Mouse (Mus musculus): ENCODE data around the gene 4930558K02Rik.

Gene 4930558K02Rik

DNA sequence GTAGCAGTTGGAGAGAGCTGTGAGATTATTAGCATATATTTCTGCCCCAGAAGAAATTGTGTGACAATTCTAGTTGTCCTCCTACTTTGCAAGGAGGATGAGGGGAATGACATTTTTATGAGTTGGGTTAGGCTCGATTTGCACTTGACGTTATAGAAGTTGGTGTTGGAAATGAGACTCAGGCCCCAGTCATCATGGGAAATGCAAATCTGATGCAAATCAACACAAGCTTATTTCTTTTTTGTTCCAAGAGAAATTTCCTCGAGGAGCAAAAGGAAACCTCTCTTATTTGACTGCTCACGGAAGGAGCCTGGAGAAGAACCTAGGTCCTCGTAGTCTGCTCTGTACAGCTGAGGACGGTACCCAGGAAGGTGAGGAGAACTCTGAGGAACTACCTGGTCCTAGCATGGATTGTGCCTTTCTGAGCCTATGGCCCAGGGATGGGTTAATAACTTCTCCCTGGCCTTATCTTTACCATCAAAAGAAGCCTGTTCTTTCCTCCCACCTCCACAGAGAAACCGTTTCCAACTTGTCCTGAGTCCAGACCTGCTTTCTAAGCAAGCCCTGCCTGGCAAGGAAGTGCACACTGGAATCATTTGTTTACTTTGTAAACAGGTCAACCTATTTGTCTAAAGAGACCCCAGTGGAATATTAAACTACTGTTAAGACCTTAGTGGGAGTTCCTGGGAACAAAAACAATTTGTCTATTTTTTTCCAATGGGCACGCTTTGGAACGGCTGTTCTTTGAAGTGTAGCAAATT lies 76.6 kb downstream of the 4930558K02Rik start:
- DNase-seq (ENCODE audit: extremely low read depth, low read depth) = no peak

- no peak for DNase-seq (ENCODE audit: extremely low read depth, low read depth)
These were observed 79.3 kb downstream of the 4930558K02Rik start for GRCm38 (mm10) chr1:161900129-161900528.

DNA sequence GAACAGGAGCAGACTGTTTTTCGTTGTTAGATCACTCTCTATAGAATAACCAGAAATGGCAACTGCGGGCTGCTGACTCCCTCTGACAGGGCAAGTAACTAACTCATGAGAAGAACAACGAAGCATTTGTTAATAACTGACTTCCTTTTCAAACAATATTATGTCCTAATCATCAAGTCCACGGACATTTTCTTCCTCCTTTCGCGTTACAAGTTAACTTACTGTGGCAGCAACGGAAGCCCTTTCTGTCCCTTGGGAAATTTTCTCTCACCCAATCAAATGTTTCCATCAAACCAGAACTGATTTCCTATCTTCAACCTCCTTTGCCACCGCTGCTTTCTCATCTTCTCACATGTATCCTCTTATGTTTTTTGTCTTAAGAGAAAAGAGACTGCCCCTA lies 82.2 kb downstream of the 4930558K02Rik start:
- DNase-seq (ENCODE audit: extremely low read depth, low read depth) = no peak

DNA sequence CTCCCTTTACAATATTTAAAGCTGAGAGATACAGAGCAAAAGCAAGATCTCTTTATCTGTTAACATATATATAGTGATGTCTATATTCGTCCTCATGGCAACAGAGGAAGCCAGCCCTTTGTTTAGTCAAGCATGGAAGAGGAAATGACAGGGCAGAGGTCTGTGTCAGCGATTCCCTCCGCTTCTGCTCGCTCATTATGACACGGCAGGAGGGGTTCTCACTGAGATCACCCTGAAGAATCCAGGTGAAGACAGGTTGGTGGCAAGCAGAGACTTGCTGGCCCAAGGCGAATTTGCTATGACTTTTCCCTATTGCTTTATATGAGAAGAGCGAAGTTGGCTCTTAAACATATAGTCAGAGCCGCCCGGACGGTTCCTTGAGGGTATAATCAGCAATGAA lies 83.3 kb downstream of the 4930558K02Rik start:
- DNase-seq (ENCODE audit: extremely low read depth, low read depth) = no peak

DNA sequence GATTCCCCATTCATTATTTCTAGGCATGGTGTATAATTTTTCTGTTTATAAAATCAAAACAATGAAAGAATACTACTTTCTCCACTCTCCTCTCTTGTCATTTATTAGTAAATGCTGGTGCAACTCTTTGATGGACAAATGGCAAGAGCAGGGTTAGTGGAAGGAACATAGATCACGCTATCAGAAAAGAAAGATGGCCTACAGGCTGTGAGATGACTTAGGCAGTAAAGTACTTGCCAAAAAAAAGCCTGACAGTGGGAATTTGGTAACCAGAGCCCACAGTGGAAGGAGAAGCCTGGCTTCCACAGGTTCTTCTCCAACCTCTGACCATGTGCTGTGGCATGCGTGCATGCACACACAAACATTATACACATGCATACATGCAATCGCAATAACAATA lies 84.4 kb downstream of the 4930558K02Rik start:
- no peak for DNase-seq (ENCODE audit: extremely low read depth, low read depth)

GRCm38 (mm10) chr1:161894553-161894952 lies 84.9 kb downstream of the 4930558K02Rik start:
- peak; percentile 87 for DNase-seq (ENCODE audit: extremely low read depth, low read depth)

GRCm38 (mm10) chr1:161894126-161894525 lies 85.3 kb downstream of the 4930558K02Rik start:
- DNase-seq (ENCODE audit: extremely low read depth, low read depth) = no peak

All from MEL-GATA-1-ER (cell line).